Mouse (Mus musculus): ENCODE measurements at regions not wholly inside any gene's neighbourhood (a gene's known extent, or its start where the extent isn't known, plus 50 kb on each side); places are given as distances from the start of the nearest gene placed in this dataset.
A peak's percentile ranks its signal among the peaks of the same experiment; 100 is the strongest.

- no peaks in the 10 kb centered on the region for H3K27me3 ChIP-seq (ENCODE audit: control insufficient read depth, insufficient read depth, low read length)
- DNase-seq (ENCODE audit: low spot score) (no peak), ATAC-seq (ENCODE audit: low FRiP score, low TSS enrichment) (no peak)
- H3K9ac ChIP-seq (ENCODE audit: low read length), result no peak overlapping the region
- no peak overlapping the region for H3K4me2 ChIP-seq (replicated peaks; ENCODE audit: low read depth)
- TF ChIP-seq EP300 (optimal IDR thresholded peaks at IDR 0.05), result no peak
- no peak for TF ChIP-seq CTCF (IDR thresholded peaks at IDR 0.05; ENCODE audit: low read depth)
- H3K4me3 ChIP-seq (ENCODE audit: low read depth, low read length), result no peak overlapping the region
- no peaks in the 10 kb centered on the region for H3K9me3 ChIP-seq (ENCODE audit: control insufficient read depth, low read length)
- H3K27ac ChIP-seq (replicated peaks), result no peak overlapping the region
- H3K4me1 ChIP-seq (replicated peaks; ENCODE audit: control insufficient read depth, insufficient read depth), result no peaks in the 10 kb centered on the region; the same call in 1 of the 2 replicates
- WGBS, result 68% methylated on average over 3 of the region's 3 CpGs
- H3K36me3 ChIP-seq (ENCODE audit: control insufficient read depth, insufficient read depth, low read length), result no peaks in the 10 kb centered on the region
Measured at GRCm38 (mm10) chr14:16962216-16962826, 143.4 kb upstream of the Rarb start.

- H3K27ac ChIP-seq (replicated peaks), result no peak overlapping the region
- no peak for TF ChIP-seq EP300 (optimal IDR thresholded peaks at IDR 0.05)
- TF ChIP-seq CTCF (IDR thresholded peaks at IDR 0.05; ENCODE audit: low read depth), result no peak
- H3K9me3 ChIP-seq (ENCODE audit: control insufficient read depth, low read length), result no peaks in the 10 kb centered on the region
- no peak for DNase-seq (ENCODE audit: low spot score)
- 21% methylated on average over 3 of the region's 3 CpGs for WGBS
- H3K36me3 ChIP-seq (ENCODE audit: control insufficient read depth, insufficient read depth, low read length), result no peaks in the 10 kb centered on the region
- peak; percentile 21; the same call in 1 of the 2 replicates for ATAC-seq (ENCODE audit: low FRiP score, low TSS enrichment)
- no peaks in the 10 kb centered on the region for H3K27me3 ChIP-seq (ENCODE audit: control insufficient read depth, insufficient read depth, low read length)
- H3K4me1 ChIP-seq (replicated peaks; ENCODE audit: control insufficient read depth, insufficient read depth), result no peaks in the 10 kb centered on the region
- H3K4me2 ChIP-seq (replicated peaks; ENCODE audit: low read depth), result no peak overlapping the region
- no peak overlapping the region for H3K9ac ChIP-seq (ENCODE audit: low read length)
- H3K4me3 ChIP-seq (ENCODE audit: low read depth, low read length), result no peak overlapping the region
Measured at GRCm38 (mm10) chr14:16957802-16958201, 138.8 kb upstream of the Rarb start.

- Histone ChIP-seq H3K4me2 (replicated peaks; ENCODE audit: low read depth) (no peak overlapping the region), H3K27ac (replicated peaks) (no peak overlapping the region), H3K9ac (ENCODE audit: low read length) (no peak overlapping the region), H3K4me3 (ENCODE audit: low read depth, low read length) (no peak overlapping the region), H3K9me3 (ENCODE audit: control insufficient read depth, low read length) (no peaks in the 10 kb centered on the region), H3K27me3 (ENCODE audit: control insufficient read depth, insufficient read depth, low read length) (no peaks in the 10 kb centered on the region), H3K36me3 (ENCODE audit: control insufficient read depth, insufficient read depth, low read length) (no peaks in the 10 kb centered on the region), H3K4me1 (replicated peaks; ENCODE audit: control insufficient read depth, insufficient read depth) (no peaks in the 10 kb centered on the region)
- DNase-seq (ENCODE audit: low spot score) (no peak), ATAC-seq (ENCODE audit: low FRiP score, low TSS enrichment) (no peak)
- TF ChIP-seq CTCF (IDR thresholded peaks at IDR 0.05; ENCODE audit: low read depth), result no peak
- no peak for TF ChIP-seq EP300 (optimal IDR thresholded peaks at IDR 0.05)
- 62% methylated on average over 6 of the region's 6 CpGs for WGBS
Measured at GRCm38 (mm10) chr14:16954511-16955443, 135.8 kb upstream of the Rarb start.

GRCm38 (mm10) chr14:16948736-16949135 is 129.8 kb upstream of the Rarb start:
- DNase-seq (ENCODE audit: low spot score) (no peak), ATAC-seq (ENCODE audit: low FRiP score, low TSS enrichment) (no peak)
- Histone ChIP-seq H3K9me3 (ENCODE audit: control insufficient read depth, low read length) (no peaks in the 10 kb centered on the region), H3K4me2 (replicated peaks; ENCODE audit: low read depth) (no peak overlapping the region), H3K9ac (ENCODE audit: low read length) (no peak overlapping the region), H3K27me3 (ENCODE audit: control insufficient read depth, insufficient read depth, low read length) (no peaks in the 10 kb centered on the region), H3K4me3 (ENCODE audit: low read depth, low read length) (no peak overlapping the region), H3K27ac (replicated peaks) (no peak overlapping the region), H3K4me1 (replicated peaks; ENCODE audit: control insufficient read depth, insufficient read depth) (no peaks in the 10 kb centered on the region), H3K36me3 (ENCODE audit: control insufficient read depth, insufficient read depth, low read length) (no peaks in the 10 kb centered on the region)
- TF ChIP-seq CTCF (IDR thresholded peaks at IDR 0.05; ENCODE audit: low read depth), result no peak
- TF ChIP-seq EP300 (optimal IDR thresholded peaks at IDR 0.05), result no peak
- WGBS, result 55% methylated on average over 1 of the region's 1 CpGs

- no peak overlapping the region for H3K4me2 ChIP-seq (replicated peaks; ENCODE audit: low read depth)
- TF ChIP-seq CTCF (IDR thresholded peaks at IDR 0.05; ENCODE audit: low read depth) (no peak), EP300 (optimal IDR thresholded peaks at IDR 0.05) (no peak)
- H3K27me3 ChIP-seq (ENCODE audit: control insufficient read depth, insufficient read depth, low read length), result no peaks in the 10 kb centered on the region
- no peak overlapping the region for H3K9ac ChIP-seq (ENCODE audit: low read length)
- DNase-seq (ENCODE audit: low spot score) (no peak), ATAC-seq (ENCODE audit: low FRiP score, low TSS enrichment) (no peak)
- no peaks in the 10 kb centered on the region for H3K36me3 ChIP-seq (ENCODE audit: control insufficient read depth, insufficient read depth, low read length)
- no peaks in the 10 kb centered on the region for H3K4me1 ChIP-seq (replicated peaks; ENCODE audit: control insufficient read depth, insufficient read depth)
- WGBS, result 42% methylated on average over 1 of the region's 1 CpGs
- no peaks in the 10 kb centered on the region for H3K9me3 ChIP-seq (ENCODE audit: control insufficient read depth, low read length)
- no peak overlapping the region for H3K4me3 ChIP-seq (ENCODE audit: low read depth, low read length)
- H3K27ac ChIP-seq (replicated peaks), result no peak overlapping the region
Measured at GRCm38 (mm10) chr14:16944441-16944840, 125.5 kb upstream of the Rarb start.

- no peak overlapping the region for H3K9ac ChIP-seq (ENCODE audit: low read length)
- H3K9me3 ChIP-seq (ENCODE audit: control insufficient read depth, low read length), result no peaks in the 10 kb centered on the region
- WGBS, result 76% methylated on average over 5 of the region's 5 CpGs
- H3K4me1 ChIP-seq (replicated peaks; ENCODE audit: control insufficient read depth, insufficient read depth), result no peaks in the 10 kb centered on the region
- no peaks in the 10 kb centered on the region for H3K36me3 ChIP-seq (ENCODE audit: control insufficient read depth, insufficient read depth, low read length)
- no peaks in the 10 kb centered on the region for H3K27me3 ChIP-seq (ENCODE audit: control insufficient read depth, insufficient read depth, low read length)
- H3K4me2 ChIP-seq (replicated peaks; ENCODE audit: low read depth), result no peak overlapping the region
- ATAC-seq (ENCODE audit: low FRiP score, low TSS enrichment) (no peak), DNase-seq (ENCODE audit: low spot score) (no peak)
- TF ChIP-seq EP300 (optimal IDR thresholded peaks at IDR 0.05) (no peak), CTCF (IDR thresholded peaks at IDR 0.05; ENCODE audit: low read depth) (no peak)
- no peak overlapping the region for H3K27ac ChIP-seq (replicated peaks)
- no peak overlapping the region for H3K4me3 ChIP-seq (ENCODE audit: low read depth, low read length)
Measured at GRCm38 (mm10) chr14:16943531-16943930, 124.6 kb upstream of the Rarb start.

Data from stomach, postnatal 0 days (tissue).